Mouse (Mus musculus): ENCODE data around the gene Slc45a2.

- TF ChIP-seq CTCF (IDR thresholded peaks at IDR 0.05; ENCODE audit: low read depth) (no peak), EP300 (IDR thresholded peaks at IDR 0.05; ENCODE audit: low read depth) (no peak; the same call in 1 of the 2 replicates)
Observed at GRCm38 (mm10) chr15:11026801-11027561, 26.5 kb downstream of the Slc45a2 start.

Data from liver, postnatal 0 days (tissue).